8 mouse cellular contexts compared by ENCODE assay signal in genomic region chr10:59222271-59223101, GRCm38 (mm10). TPM values are rescaled to one million over a fixed set of nuclear protein-coding genes. Genes with fewer than 3 reads are reported as not detected.
DNase-seq lines count a peak whose midpoint lies in the region; ATAC-seq and TF ChIP-seq lines count a peak whose summit lies in the region.

No protein-coding gene starts in this region.

- no peak for TF ChIP-seq CTCF in cortical plate, adult 2 months (IDR thresholded peaks at IDR 0.05; ENCODE audit: extremely low read depth, insufficient read depth, low read length)

- H3K4me2 ChIP-seq in intestine, embryonic 14.5 days (ENCODE audit: low read length): peak overlapping the region; percentile 99

- intact Hi-C loops in gastrocnemius, postnatal 36 days (cut with DNase I): no loop called here

- peak overlapping the region; percentile 95 for H3K4me3 ChIP-seq in cortical plate, adult 2 months (ENCODE audit: insufficient read depth, low read length)
- peak overlapping the region; percentile 85 for H3K4me3 ChIP-seq in intestine, embryonic 14.5 days (ENCODE audit: low read depth, low read length)
- H3K4me3 ChIP-seq in limb, embryonic 10.5 days: peak overlapping the region; percentile 93
- peak overlapping the region; percentile 88 for H3K4me3 ChIP-seq in midbrain, embryonic 10.5 days

- WGBS in intestine, embryonic 14.5 days: 2% methylated on average over 48 of the region's 49 CpGs
- 4% methylated on average over 49 of the region's 49 CpGs for WGBS in limb, embryonic 10.5 days
- 4% methylated on average over 49 of the region's 49 CpGs for WGBS in midbrain, embryonic 10.5 days

- peak; percentile 14 to 29 for DNase-seq in spleen, postnatal 10 days (ENCODE audit: low spot score in 2 of 2)
- no peak for DNase-seq in spleen, adult 18-20 months
- DNase-seq in gastrocnemius, postnatal 36 days: peak; percentile 9 to 36
- peak; percentile 78 for DNase-seq in intestine, embryonic 14.5 days (ENCODE audit: low spot score)
- DNase-seq in limb, embryonic 10.5 days (ENCODE audit: low spot score): peak; percentile 61
- DNase-seq in midbrain, embryonic 10.5 days (ENCODE audit: low spot score): peak; percentile 50
- DNase-seq in splenic B cell, adult 2 months (ENCODE audit: low read depth, low spot score): peak; percentile 33

- no peak overlapping the region for H3K27ac ChIP-seq in cortical plate, adult 2 months (ENCODE audit: insufficient read depth, low read length)
- peak overlapping the region; percentile 90 for H3K27ac ChIP-seq in intestine, embryonic 14.5 days (ENCODE audit: low read depth)
- peak overlapping the region; percentile 99 for H3K27ac ChIP-seq in limb, embryonic 10.5 days
- peak overlapping the region; percentile 98 for H3K27ac ChIP-seq in midbrain, embryonic 10.5 days (replicated peaks)

- H3K27me3 ChIP-seq in intestine, embryonic 14.5 days (replicated peaks; ENCODE audit: control insufficient read depth, insufficient read depth, low read length): no peaks in the 10 kb centered on the region
- 0 out of 2 replicates have a peak, but pooled peaks cover 6% of the 10 kb centered on the region for H3K27me3 ChIP-seq in limb, embryonic 10.5 days (ENCODE audit: low read depth, poor library complexity, severe bottlenecking)
- peaks cover 6% of the 10 kb centered on the region; the same call in 1 of the 2 replicates for H3K27me3 ChIP-seq in midbrain, embryonic 10.5 days (ENCODE audit: low read depth, poor library complexity, severe bottlenecking)
- no peaks in the 10 kb centered on the region for H3K27me3 ChIP-seq in splenic B cell, adult 2 months (ENCODE audit: control insufficient read depth, insufficient read depth, low read length, poor library complexity, severe bottlenecking)

- peak; percentile 21; the same call in 1 of the 2 replicates for ATAC-seq in intestine, embryonic 14.5 days (replicated peaks; ENCODE audit: low FRiP score, low TSS enrichment, low read depth)

- no peak for TF ChIP-seq POLR2A in cortical plate, adult 2 months (IDR thresholded peaks at IDR 0.05; ENCODE audit: extremely low read depth, insufficient read depth, low read length)

- H3K9ac ChIP-seq in intestine, embryonic 14.5 days (ENCODE audit: low read length): peak overlapping the region; percentile 75

- H3K9me3 ChIP-seq in intestine, embryonic 14.5 days (ENCODE audit: control insufficient read depth, low read length): no peaks in the 10 kb centered on the region
- no peaks in the 10 kb centered on the region for H3K9me3 ChIP-seq in limb, embryonic 10.5 days (replicated peaks)
- no peaks in the 10 kb centered on the region for H3K9me3 ChIP-seq in midbrain, embryonic 10.5 days (replicated peaks)

- no peaks in the 10 kb centered on the region for H3K36me3 ChIP-seq in intestine, embryonic 14.5 days (ENCODE audit: control insufficient read depth, insufficient read depth, low read length)
- H3K36me3 ChIP-seq in limb, embryonic 10.5 days: peaks cover 10% of the 10 kb centered on the region; the same call in 1 of the 2 replicates
- H3K36me3 ChIP-seq in midbrain, embryonic 10.5 days: peaks cover 10% of the 10 kb centered on the region
- no peaks in the 10 kb centered on the region for H3K36me3 ChIP-seq in splenic B cell, adult 2 months (ENCODE audit: control insufficient read depth, insufficient read depth, low read length, poor library complexity, severe bottlenecking)

- H3K4me1 ChIP-seq in cortical plate, adult 2 months (ENCODE audit: control insufficient read depth, insufficient read depth, low read length): peaks cover 4% of the 10 kb centered on the region; the same call in 1 of the 2 replicates
- peaks cover 11% of the 10 kb centered on the region; the same call in 1 of the 2 replicates for H3K4me1 ChIP-seq in intestine, embryonic 14.5 days (replicated peaks; ENCODE audit: control insufficient read depth, insufficient read depth, low read length)
- H3K4me1 ChIP-seq in limb, embryonic 10.5 days: peaks cover 21% of the 10 kb centered on the region
- peaks cover 46% of the 10 kb centered on the region for H3K4me1 ChIP-seq in midbrain, embryonic 10.5 days

RNA-seq across cellular contexts. Expression of gene Sowahc, which starts 0.7 kb away (rescaled TPM):
- 4.4 and 5.0 TPM in 2 replicates for polyA plus RNA-seq in cortical plate, adult 2 months (2012; rRNA removed)
- total RNA-seq in gastrocnemius, postnatal 36 days (2021): 1 to 10 TPM in 1 of 2 experiments, under 1 TPM in 1; 0.64 to 1.0 TPM
- polyA plus RNA-seq in intestine, embryonic 14.5 days (2014; fragmentation: Nextera tagmentation; extraction: Ambion mirVana): 12.4 and 12.6 TPM in 2 replicates
- polyA plus RNA-seq in limb, embryonic 10.5 days (2016; fragmentation: Nextera tagmentation; extraction: Ambion mirVana): 11.1 and 12.1 TPM in 2 replicates
- polyA plus RNA-seq in midbrain, embryonic 10.5 days (2016; fragmentation: Nextera tagmentation; extraction: Ambion mirVana): 13.3 and 15.7 TPM in 2 replicates

RNA-seq across cellular contexts. Expression of gene Sept10, which starts 0.8 kb away (rescaled TPM):
- 7.4 and 7.7 TPM in 2 replicates for polyA plus RNA-seq in cortical plate, adult 2 months (2012; rRNA removed)
- total RNA-seq in gastrocnemius, postnatal 36 days (2021): 1 to 10 TPM; 6.1 to 7.2 TPM
- 43.1 and 51.0 TPM in 2 replicates for polyA plus RNA-seq in intestine, embryonic 14.5 days (2014; fragmentation: Nextera tagmentation; extraction: Ambion mirVana)
- 45.0 and 45.4 TPM in 2 replicates for polyA plus RNA-seq in limb, embryonic 10.5 days (2016; fragmentation: Nextera tagmentation; extraction: Ambion mirVana)
- 23.6 and 27.7 TPM in 2 replicates for polyA plus RNA-seq in midbrain, embryonic 10.5 days (2016; fragmentation: Nextera tagmentation; extraction: Ambion mirVana)

Comparison
In these comparisons a context has a peak if more than half of its experiments do, and no peak if none do; other contexts are left out.
1. DNase-seq: peak in spleen, postnatal 10 days (2 of 2), gastrocnemius, postnatal 36 days (2 of 2), intestine, embryonic 14.5 days (single experiment), limb, embryonic 10.5 days (single experiment), midbrain, embryonic 10.5 days (single experiment) and splenic B cell, adult 2 months (single experiment); none in spleen, adult 18-20 months (0 of 2).
2. Peak in every context shown above with its lines, with median percentiles within 50 percentile points of each other: H3K4me3 ChIP-seq.